Mouse (Mus musculus) fibroblast of lung, adult 2 months (primary cell): ENCODE measurements at regions not wholly inside any gene's neighbourhood (a gene's known extent, or its start where the extent isn't known, plus 50 kb on each side); places are given as distances from the start of the nearest gene placed in this dataset.

Experiments used
- DNase-seq: peaks from one replicate; pipeline ENCODE4 v3.0.0-alpha.2; 2011; ENCODE audit warnings: low read depth

DNA sequence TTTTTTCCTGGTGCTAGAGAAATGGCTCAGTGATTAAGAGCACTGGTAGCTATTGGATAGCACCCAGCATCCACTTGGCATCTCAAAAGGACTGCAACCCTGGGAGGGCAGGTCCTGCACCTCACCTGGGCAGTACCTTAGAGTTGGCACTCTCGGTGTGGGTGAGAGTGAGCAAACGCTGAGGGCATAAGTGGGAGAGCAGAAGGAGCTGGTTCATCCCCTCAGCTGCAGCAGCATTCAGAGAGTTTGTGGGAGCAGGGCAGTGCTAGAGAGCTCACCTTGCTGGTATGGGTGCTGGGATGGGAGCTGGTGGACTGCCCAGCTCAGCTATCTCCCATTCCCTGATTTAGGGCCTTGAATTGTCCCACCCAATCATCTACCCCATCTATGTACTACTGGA lies 227.1 kb upstream of the Zic4 start:
- DNase-seq = no peak

DNA sequence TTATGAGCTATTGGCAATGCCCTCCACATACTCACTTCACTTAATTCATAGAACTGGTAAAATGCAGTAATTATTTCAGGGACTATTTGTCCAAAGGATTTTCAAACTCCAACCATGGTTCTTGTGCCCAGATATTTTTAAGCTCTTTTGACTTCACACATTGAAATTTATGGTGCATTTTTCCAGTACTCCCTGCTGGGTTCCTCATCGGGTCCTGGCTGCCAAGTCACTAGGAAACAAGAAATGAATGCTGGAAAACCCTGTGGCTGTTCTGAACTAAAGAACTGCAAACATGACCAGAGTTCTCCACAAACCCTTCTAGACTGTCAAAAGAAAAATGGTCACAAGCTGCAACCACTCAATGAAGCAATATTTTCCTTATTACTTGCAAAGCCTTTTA lies 221.6 kb upstream of the Zic4 start:
- no peak for DNase-seq

DNA sequence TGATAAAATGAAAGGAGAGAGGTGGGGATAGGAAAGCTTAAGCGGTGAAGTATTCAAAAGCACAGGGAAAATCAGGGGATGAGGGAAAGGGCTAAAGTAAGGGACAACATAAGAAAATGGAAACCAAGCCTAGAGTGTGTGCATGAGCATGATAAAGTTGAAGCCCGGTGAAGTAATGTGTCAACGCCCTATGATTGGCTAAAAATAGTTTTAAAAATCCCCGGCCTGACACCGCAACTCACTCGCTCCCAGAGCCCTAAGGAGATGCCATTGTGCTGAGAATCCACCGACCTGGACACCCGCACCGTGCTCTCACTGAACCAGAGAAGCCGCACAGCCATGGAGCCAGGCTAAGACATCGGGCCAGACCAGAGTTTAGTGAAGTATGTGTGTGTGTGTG lies 210.3 kb upstream of the Zic4 start:
- DNase-seq = no peak

DNA sequence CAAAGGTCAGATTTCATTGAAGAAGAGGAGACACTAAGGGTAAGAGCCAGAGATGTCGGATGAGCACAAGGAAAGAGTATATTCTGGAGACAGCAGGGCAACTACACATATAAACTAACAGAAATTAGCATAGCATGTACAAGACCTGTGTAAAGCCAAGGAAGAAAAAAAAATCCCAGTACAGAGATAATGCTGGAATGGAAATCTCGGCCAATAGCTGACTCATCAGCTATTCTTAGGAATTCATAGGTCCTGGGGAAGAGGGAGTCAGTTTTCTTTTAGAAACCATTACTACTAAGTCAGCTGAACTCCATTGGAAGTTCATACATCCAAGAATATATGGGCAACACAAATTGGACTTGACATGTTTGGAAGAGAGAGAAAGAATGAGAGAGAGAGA lies 202.9 kb upstream of the Zic4 start:
- DNase-seq = no peak

DNA sequence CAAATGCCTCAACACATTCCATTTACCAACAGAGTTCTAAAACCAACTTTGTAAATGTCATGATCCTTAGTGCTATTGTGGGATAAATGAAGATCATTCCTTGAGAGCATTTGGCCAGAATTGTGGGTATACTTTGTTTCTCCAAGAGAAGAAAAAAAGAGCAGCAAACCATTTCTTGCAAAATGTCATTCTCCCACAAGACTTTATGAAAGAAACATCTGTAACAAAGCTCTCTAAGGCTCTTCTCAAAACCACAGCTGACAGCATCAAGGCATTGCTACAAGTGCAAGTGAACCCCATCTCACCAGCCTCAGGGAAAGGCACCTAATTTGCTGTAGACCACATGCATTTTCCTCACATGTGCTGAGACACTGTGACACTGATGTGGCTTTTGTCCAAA lies 194.3 kb upstream of the Zic4 start:
- peak; percentile 29 for DNase-seq

DNA sequence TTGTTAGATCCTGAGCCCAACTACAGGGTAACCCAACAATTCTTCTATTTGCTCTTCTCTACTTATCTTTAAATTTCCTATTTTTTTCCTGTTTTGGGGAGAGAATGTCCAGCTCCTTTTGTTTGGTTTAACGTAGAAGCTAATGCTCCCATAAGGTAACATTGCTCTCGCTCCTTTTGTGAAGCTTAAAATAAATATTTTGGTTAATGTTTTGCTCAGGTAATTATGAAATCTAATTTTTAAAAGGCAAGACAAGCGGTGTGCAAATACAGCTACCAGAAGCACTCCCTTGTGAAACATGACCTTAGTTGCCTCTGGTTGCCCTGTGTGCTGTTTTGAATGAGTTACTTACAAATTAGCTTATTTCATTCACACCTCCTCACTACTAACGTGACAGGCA lies 169.0 kb upstream of the Zic4 start:
- DNase-seq = no peak

DNA sequence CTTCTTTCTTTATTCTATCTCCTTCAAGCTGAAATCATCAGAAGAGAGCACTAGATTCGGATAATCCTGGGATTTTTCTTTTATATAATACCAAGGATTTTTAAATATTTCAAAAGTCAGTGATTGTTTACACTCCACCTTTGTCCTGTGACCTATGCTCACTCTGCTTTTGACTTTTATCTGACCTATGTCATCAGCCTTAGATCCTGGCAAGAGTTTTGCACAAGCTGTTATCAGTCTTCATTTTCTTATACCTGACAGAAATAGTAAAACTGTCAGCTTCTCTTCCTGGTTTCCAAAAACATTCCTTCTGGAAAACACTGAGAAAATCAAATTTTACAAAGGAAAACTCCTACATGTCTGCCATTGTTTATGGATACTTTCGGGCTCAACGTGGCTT lies 168.3 kb upstream of the Zic4 start:
- no peak for DNase-seq

DNA sequence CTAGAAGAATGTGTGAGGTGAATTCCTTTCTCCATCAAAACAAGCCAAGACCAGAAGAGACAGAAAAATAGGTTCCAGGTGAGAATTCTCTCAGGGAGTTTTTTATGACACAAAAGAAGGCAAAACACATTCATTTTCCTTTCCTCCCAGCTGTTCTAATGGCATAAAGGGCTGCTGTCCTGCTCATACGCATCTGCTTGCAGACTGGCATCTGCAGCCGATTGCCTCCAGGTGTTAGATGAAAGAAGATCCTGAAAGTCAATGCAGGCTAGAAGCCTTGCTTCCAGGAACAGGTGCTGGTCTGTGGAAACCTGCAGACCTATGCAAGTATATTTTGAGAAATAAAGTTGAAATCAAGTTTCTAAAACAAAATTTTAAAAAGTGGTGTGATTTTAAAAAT lies 154.9 kb upstream of the Zic4 start:
- DNase-seq = no peak

DNA sequence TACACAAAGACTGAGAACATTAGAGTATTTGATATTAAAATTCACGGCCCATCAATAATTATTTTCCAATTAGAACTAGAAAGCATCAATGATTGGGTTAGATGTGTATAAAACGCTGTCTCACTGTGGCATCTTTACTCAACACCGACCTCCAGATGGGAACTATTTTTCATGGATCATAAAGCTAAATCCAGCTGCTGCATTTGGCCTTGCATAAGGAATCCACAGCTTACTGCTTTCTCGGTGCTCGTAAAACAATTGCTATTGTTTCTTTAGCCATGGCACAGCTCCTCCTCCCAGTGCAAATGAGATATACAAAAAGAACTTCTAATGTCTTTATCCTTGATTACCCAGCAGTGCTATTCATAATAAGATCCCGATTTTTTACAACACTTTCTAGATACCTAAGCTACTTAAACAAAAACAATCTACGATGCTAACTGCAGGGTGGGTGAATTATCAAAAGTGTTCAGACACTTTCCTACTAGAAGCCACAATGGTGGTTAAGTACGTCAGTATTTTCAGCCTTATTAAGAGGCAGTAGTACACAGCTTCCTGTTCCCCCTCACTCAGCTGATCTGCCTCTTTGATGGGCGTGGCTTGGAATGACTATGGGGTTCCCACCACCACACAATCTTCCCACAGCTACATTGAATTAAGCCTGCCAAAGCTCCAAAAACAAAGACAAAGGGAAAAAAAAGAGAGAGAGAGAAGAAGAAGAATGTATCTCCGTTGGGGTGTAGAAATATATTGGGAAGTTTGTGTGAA lies 134.4 kb upstream of the Zic4 start:
- no peak for DNase-seq

DNA sequence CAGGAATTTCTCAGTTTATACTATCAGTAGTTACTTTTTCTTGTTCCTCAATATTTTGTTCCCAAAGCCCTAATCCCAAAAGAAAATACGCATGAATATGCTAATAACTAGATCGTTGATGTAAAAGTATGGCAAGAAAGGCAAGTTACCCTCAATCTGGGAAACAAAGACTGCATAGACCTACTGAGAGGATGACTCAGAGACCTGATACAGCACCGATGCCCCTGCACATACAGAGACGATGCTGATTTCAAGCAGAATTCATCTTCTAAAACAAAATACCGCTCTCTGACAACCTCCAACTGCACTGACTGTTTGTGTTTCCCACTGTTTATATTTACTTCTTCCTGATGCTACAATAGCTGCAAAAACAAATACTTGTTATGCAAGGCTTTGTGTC lies 133.7 kb upstream of the Zic4 start:
- DNase-seq = no peak

DNA sequence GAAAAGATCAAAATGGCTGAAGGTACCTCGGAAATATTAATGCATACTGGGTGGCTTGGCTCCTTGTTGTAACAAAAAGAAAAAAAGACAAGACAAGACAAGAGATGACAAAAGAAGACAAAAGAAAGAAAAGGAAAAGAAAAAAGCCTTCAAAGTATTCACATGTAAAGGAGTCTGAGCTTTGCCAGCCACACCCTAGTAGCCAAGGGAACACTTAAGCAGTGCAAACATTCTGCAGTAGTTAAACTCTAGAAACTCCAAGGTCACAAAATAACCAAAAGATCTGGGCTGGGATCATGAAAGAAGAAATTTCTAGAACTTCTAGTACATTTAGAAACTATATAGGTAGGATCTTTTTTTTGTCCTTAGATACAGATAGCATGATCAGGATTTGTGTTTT lies 108.3 kb upstream of the Zic4 start:
- no peak for DNase-seq

DNA sequence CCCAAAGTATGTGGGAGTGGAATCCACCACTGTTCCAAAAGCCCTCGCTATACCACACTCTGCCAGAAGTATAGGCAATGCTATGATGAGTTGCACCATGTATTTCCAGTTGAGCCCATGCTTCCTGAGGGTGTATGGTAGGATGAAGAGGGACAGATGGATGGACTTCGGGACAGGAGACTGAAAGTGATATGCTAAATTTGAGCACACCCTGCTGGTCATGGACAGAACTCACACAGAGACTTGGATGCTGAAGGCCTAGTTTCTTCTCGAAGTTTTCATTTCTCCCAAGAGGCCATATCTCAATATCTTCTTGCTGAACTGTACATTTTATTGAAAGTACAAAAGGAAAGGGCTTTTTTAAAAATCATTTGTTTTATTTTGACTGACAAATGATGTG lies 70.9 kb upstream of the Zic4 start:
- no peak for DNase-seq
